Mouse (Mus musculus): ENCODE results near the gene Slc35a3. TPM values are rescaled to one million over a fixed set of nuclear protein-coding genes. Genes with fewer than 3 reads are reported as not detected.
"Not testable (repeated sequence)": the region's sequence is repeated elsewhere in the genome, so short reads cannot be mapped to it uniquely, and the experiment has no call there.

Slc35a3 gene
- 6.6 and 7.0 TPM in 2 replicates for polyA plus RNA-seq (2014; fragmentation: Nextera tagmentation; extraction: Ambion mirVana)

- H3K4me1 ChIP-seq (ENCODE audit: control insufficient read depth, insufficient read depth, low read length) = no peaks in the 10 kb centered on the region
- no peaks in the 10 kb centered on the region for H3K36me3 ChIP-seq (replicated peaks; ENCODE audit: control insufficient read depth, insufficient read depth, low read depth, low read length)
- no peaks in the 10 kb centered on the region for H3K9me3 ChIP-seq (replicated peaks; ENCODE audit: control insufficient read depth, low read length)
- DNase-seq (ENCODE audit: low spot score) = no peak
- ATAC-seq (replicated peaks; ENCODE audit: insufficient number of reproducible peaks, low FRiP score, low TSS enrichment, low read depth) = no peak
- H3K9ac ChIP-seq (replicated peaks; ENCODE audit: low read length) = peak within 1 kb of the TSS; percentile 94
- H3K27me3 ChIP-seq (ENCODE audit: control insufficient read depth, insufficient read depth, low read length) = no peaks in the 10 kb centered on the region
- H3K4me3 ChIP-seq (ENCODE audit: low read depth, low read length) = peak within 1 kb of the TSS; percentile 88
- H3K27ac ChIP-seq (replicated peaks; ENCODE audit: low read depth, low read length) = peak within 1 kb of the TSS; percentile 47; the same call in 1 of the 2 replicates
- peak within 1 kb of the TSS; percentile 82 for H3K4me2 ChIP-seq (ENCODE audit: low read depth, low read length)
- WGBS = 4% methylated on average over 8 of the region's 8 CpGs
Measured at GRCm38 (mm10) chr3:116712436-116712881, at the start of gene Slc35a3. Gene Slc35a3, minus strand, starts transcription at chr3:116712831.

GRCm38 (mm10) chr3:116752818-116753217 lies 40.2 kb upstream of the Slc35a3 start:
- DNase-seq (ENCODE audit: low spot score) (no peak), ATAC-seq (replicated peaks; ENCODE audit: insufficient number of reproducible peaks, low FRiP score, low TSS enrichment, low read depth) (no peak)
- Histone ChIP-seq H3K36me3 (replicated peaks; ENCODE audit: control insufficient read depth, insufficient read depth, low read depth, low read length) (no peaks in the 10 kb centered on the region), H3K27me3 (ENCODE audit: control insufficient read depth, insufficient read depth, low read length) (no peaks in the 10 kb centered on the region), H3K27ac (replicated peaks; ENCODE audit: low read depth, low read length) (no peak overlapping the region), H3K4me1 (ENCODE audit: control insufficient read depth, insufficient read depth, low read length) (no peaks in the 10 kb centered on the region), H3K9ac (replicated peaks; ENCODE audit: low read length) (no peak overlapping the region), H3K4me2 (ENCODE audit: low read depth, low read length) (no peak overlapping the region), H3K9me3 (replicated peaks; ENCODE audit: control insufficient read depth, low read length) (no peaks in the 10 kb centered on the region), H3K4me3 (ENCODE audit: low read depth, low read length) (no peak overlapping the region)
- 93% methylated on average over 8 of the region's 8 CpGs for WGBS

- Histone ChIP-seq H3K27ac (replicated peaks; ENCODE audit: low read depth, low read length) (no peak overlapping the region), H3K4me3 (ENCODE audit: low read depth, low read length) (no peak overlapping the region), H3K9ac (replicated peaks; ENCODE audit: low read length) (no peak overlapping the region), H3K4me2 (ENCODE audit: low read depth, low read length) (no peak overlapping the region), H3K27me3 (ENCODE audit: control insufficient read depth, insufficient read depth, low read length) (no peaks in the 10 kb centered on the region), H3K36me3 (replicated peaks; ENCODE audit: control insufficient read depth, insufficient read depth, low read depth, low read length) (no peaks in the 10 kb centered on the region), H3K4me1 (ENCODE audit: control insufficient read depth, insufficient read depth, low read length) (no peaks in the 10 kb centered on the region), H3K9me3 (replicated peaks; ENCODE audit: control insufficient read depth, low read length) (no peaks in the 10 kb centered on the region)
- ATAC-seq (replicated peaks; ENCODE audit: insufficient number of reproducible peaks, low FRiP score, low TSS enrichment, low read depth) (no peak), DNase-seq (ENCODE audit: low spot score) (peak; percentile 60)
- WGBS = 85% methylated on average over 4 of the region's 4 CpGs
Measured at GRCm38 (mm10) chr3:116751191-116751860, 38.7 kb upstream of the Slc35a3 start.

- H3K4me1 ChIP-seq (ENCODE audit: control insufficient read depth, insufficient read depth, low read length) = no peaks in the 10 kb centered on the region
- no peak overlapping the region for H3K4me2 ChIP-seq (ENCODE audit: low read depth, low read length)
- H3K27me3 ChIP-seq (ENCODE audit: control insufficient read depth, insufficient read depth, low read length) = no peaks in the 10 kb centered on the region
- no peak overlapping the region for H3K27ac ChIP-seq (replicated peaks; ENCODE audit: low read depth, low read length)
- no peak for ATAC-seq (replicated peaks; ENCODE audit: insufficient number of reproducible peaks, low FRiP score, low TSS enrichment, low read depth)
- no peak overlapping the region for H3K4me3 ChIP-seq (ENCODE audit: low read depth, low read length)
- H3K9me3 ChIP-seq (replicated peaks; ENCODE audit: control insufficient read depth, low read length) = no peaks in the 10 kb centered on the region
- WGBS = 59% methylated on average over 8 of the region's 8 CpGs
- no peaks in the 10 kb centered on the region for H3K36me3 ChIP-seq (replicated peaks; ENCODE audit: control insufficient read depth, insufficient read depth, low read depth, low read length)
- DNase-seq (ENCODE audit: low spot score) = peak; percentile 62
- H3K9ac ChIP-seq (replicated peaks; ENCODE audit: low read length) = no peak overlapping the region
Measured at GRCm38 (mm10) chr3:116748391-116749170, 36.0 kb upstream of the Slc35a3 start.

- ATAC-seq (replicated peaks; ENCODE audit: insufficient number of reproducible peaks, low FRiP score, low TSS enrichment, low read depth); H3K4me3 ChIP-seq (ENCODE audit: low read depth, low read length); H3K4me2 ChIP-seq (ENCODE audit: low read depth, low read length); H3K4me1 ChIP-seq (ENCODE audit: control insufficient read depth, insufficient read depth, low read length); H3K9me3 ChIP-seq (replicated peaks; ENCODE audit: control insufficient read depth, low read length); DNase-seq (ENCODE audit: low spot score); H3K36me3 ChIP-seq (replicated peaks; ENCODE audit: control insufficient read depth, insufficient read depth, low read depth, low read length); H3K27me3 ChIP-seq (ENCODE audit: control insufficient read depth, insufficient read depth, low read length); H3K9ac ChIP-seq (replicated peaks; ENCODE audit: low read length); H3K27ac ChIP-seq (replicated peaks; ENCODE audit: low read depth, low read length): not testable (repeated sequence)
- WGBS = 85% methylated on average over 7 of the region's 7 CpGs
Measured at GRCm38 (mm10) chr3:116747648-116748047, 35.0 kb upstream of the Slc35a3 start.

- DNase-seq (ENCODE audit: low spot score) = no peak
- H3K27me3 ChIP-seq (ENCODE audit: control insufficient read depth, insufficient read depth, low read length) = no peaks in the 10 kb centered on the region
- no peaks in the 10 kb centered on the region for H3K9me3 ChIP-seq (replicated peaks; ENCODE audit: control insufficient read depth, low read length)
- 80% methylated on average over 9 of the region's 9 CpGs for WGBS
- no peaks in the 10 kb centered on the region for H3K4me1 ChIP-seq (ENCODE audit: control insufficient read depth, insufficient read depth, low read length)
- H3K4me3 ChIP-seq (ENCODE audit: low read depth, low read length) = no peak overlapping the region
- no peak overlapping the region for H3K27ac ChIP-seq (replicated peaks; ENCODE audit: low read depth, low read length)
- H3K9ac ChIP-seq (replicated peaks; ENCODE audit: low read length) = no peak overlapping the region
- no peak overlapping the region for H3K4me2 ChIP-seq (ENCODE audit: low read depth, low read length)
- no peaks in the 10 kb centered on the region for H3K36me3 ChIP-seq (replicated peaks; ENCODE audit: control insufficient read depth, insufficient read depth, low read depth, low read length)
- no peak for ATAC-seq (replicated peaks; ENCODE audit: insufficient number of reproducible peaks, low FRiP score, low TSS enrichment, low read depth)
Measured at GRCm38 (mm10) chr3:116740963-116741362, 28.3 kb upstream of the Slc35a3 start.

GRCm38 (mm10) chr3:116740106-116740505 lies 27.5 kb upstream of the Slc35a3 start:
- Histone ChIP-seq H3K4me1 (ENCODE audit: control insufficient read depth, insufficient read depth, low read length) (no peaks in the 10 kb centered on the region), H3K9ac (replicated peaks; ENCODE audit: low read length) (no peak overlapping the region), H3K4me2 (ENCODE audit: low read depth, low read length) (no peak overlapping the region), H3K36me3 (replicated peaks; ENCODE audit: control insufficient read depth, insufficient read depth, low read depth, low read length) (no peaks in the 10 kb centered on the region), H3K27me3 (ENCODE audit: control insufficient read depth, insufficient read depth, low read length) (no peaks in the 10 kb centered on the region), H3K4me3 (ENCODE audit: low read depth, low read length) (no peak overlapping the region), H3K27ac (replicated peaks; ENCODE audit: low read depth, low read length) (no peak overlapping the region), H3K9me3 (replicated peaks; ENCODE audit: control insufficient read depth, low read length) (no peaks in the 10 kb centered on the region)
- WGBS = 91% methylated on average over 5 of the region's 5 CpGs
- ATAC-seq (replicated peaks; ENCODE audit: insufficient number of reproducible peaks, low FRiP score, low TSS enrichment, low read depth) = no peak
- no peak for DNase-seq (ENCODE audit: low spot score)

- Histone ChIP-seq H3K9me3 (replicated peaks; ENCODE audit: control insufficient read depth, low read length) (no peaks in the 10 kb centered on the region), H3K4me3 (ENCODE audit: low read depth, low read length) (no peak overlapping the region), H3K9ac (replicated peaks; ENCODE audit: low read length) (no peak overlapping the region), H3K27me3 (ENCODE audit: control insufficient read depth, insufficient read depth, low read length) (no peaks in the 10 kb centered on the region), H3K36me3 (replicated peaks; ENCODE audit: control insufficient read depth, insufficient read depth, low read depth, low read length) (no peaks in the 10 kb centered on the region), H3K4me2 (ENCODE audit: low read depth, low read length) (no peak overlapping the region), H3K27ac (replicated peaks; ENCODE audit: low read depth, low read length) (no peak overlapping the region), H3K4me1 (ENCODE audit: control insufficient read depth, insufficient read depth, low read length) (no peaks in the 10 kb centered on the region)
- 80% methylated on average over 8 of the region's 8 CpGs for WGBS
- ATAC-seq (replicated peaks; ENCODE audit: insufficient number of reproducible peaks, low FRiP score, low TSS enrichment, low read depth) (no peak), DNase-seq (ENCODE audit: low spot score) (no peak)
Measured at GRCm38 (mm10) chr3:116737326-116737731, 24.7 kb upstream of the Slc35a3 start.

Data from embryonic facial prominence, embryonic 11.5 days (tissue).